ENCODE assay signal across 7 mouse cellular contexts in the genomic region with DNA sequence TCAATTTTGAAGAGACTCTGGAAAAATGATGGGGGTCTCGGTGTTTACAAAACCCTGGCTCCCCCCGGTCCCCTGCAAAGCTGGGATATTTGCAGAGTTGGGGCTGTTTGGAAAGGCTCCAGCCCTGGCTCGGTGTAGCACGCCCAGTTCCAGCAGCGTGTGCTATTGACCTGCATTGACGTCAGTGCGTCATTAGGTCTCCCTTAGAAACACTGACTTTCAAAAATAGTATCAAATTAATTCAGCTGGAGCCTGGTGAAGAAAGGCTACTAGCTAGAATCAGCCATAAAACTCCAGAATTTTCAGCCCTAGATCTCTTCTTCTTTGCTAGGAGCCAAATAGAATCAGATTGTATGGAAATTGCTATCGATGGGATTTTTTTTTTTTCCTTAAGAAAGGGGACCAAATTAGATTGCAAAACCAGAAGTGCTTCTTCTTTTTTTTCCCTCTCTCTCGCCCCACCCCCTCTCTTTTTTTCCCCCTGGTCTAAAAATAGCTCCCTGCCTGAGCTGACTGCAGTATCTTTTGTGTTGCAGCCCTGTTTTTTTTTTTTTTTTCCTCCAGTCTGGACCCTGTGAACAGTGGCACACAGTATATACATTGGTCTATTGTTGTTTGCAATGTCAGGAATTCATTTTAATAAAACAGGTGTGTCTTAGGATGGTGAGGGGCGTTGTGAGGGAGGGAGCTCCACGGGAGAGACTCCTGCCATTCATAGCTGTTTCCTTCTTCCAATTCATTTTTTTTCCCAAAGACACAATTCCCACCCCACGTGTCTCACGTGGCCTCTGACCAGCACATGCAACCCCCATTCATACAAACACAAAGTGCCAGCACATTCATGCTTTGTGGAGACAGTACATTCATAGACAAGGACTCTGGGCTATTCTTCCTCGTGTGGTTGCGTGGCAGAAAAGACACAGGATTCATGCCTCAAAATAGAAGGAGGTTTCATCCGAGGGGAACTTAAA.
DNase-seq lines count a peak whose midpoint lies in the region; ATAC-seq and TF ChIP-seq lines count a peak whose summit lies in the region.

No protein-coding gene starts in this region.

- no peaks in the 10 kb centered on the region for H3K9me3 ChIP-seq in MEL (replicated peaks; ENCODE audit: insufficient read depth, low read length)
- H3K9me3 ChIP-seq in forebrain, postnatal 0 days (ENCODE audit: low read length), result no peaks in the 10 kb centered on the region
- no peaks in the 10 kb centered on the region for H3K9me3 ChIP-seq in intestine, embryonic 15.5 days
- no peaks in the 10 kb centered on the region for H3K9me3 ChIP-seq in liver, embryonic 11.5 days (ENCODE audit: control insufficient read depth, low read length)

- no peak overlapping the region for H3K4me3 ChIP-seq in MEL (ENCODE audit: control insufficient read depth in 1 of 2, insufficient read depth in 1 of 2, low read depth in 2 of 2, low read length in 2 of 2)
- peak overlapping the region; percentile 50 for H3K4me3 ChIP-seq in bone marrow macrophage, adult 2 months (ENCODE audit: insufficient read depth, low read length)
- peak overlapping the region; percentile 38 for H3K4me3 ChIP-seq in forebrain, postnatal 0 days (ENCODE audit: low read depth, low read length)
- H3K4me3 ChIP-seq in intestine, embryonic 15.5 days (replicated peaks), result peak overlapping the region; percentile 21
- H3K4me3 ChIP-seq in liver, embryonic 11.5 days (ENCODE audit: low read depth, low read length), result peak overlapping the region; percentile 19

- WGBS in forebrain, postnatal 0 days, result 1% methylated on average over 16 of the region's 16 CpGs
- 9% methylated on average over 16 of the region's 16 CpGs for WGBS in intestine, embryonic 15.5 days
- WGBS in liver, embryonic 11.5 days, result 8% methylated on average over 16 of the region's 16 CpGs

- peaks cover 0 to 5% of the 10 kb centered on the region in 2 experiments; a peak in 3 of 4 replicates for H3K27me3 ChIP-seq in MEL (ENCODE audit: control insufficient read depth in 1 of 2, insufficient read depth in 2 of 2, low read length in 2 of 2)
- H3K27me3 ChIP-seq in forebrain, postnatal 0 days (ENCODE audit: insufficient read depth, low read length), result no peaks in the 10 kb centered on the region
- H3K27me3 ChIP-seq in intestine, embryonic 15.5 days (replicated peaks), result peaks cover 10% of the 10 kb centered on the region
- peaks cover 46% of the 10 kb centered on the region for H3K27me3 ChIP-seq in liver, embryonic 11.5 days (replicated peaks; ENCODE audit: control insufficient read depth, insufficient read depth, low read length)

- ATAC-seq in forebrain, postnatal 0 days, result peak; percentile 63
- peak; percentile 72 for ATAC-seq in intestine, embryonic 15.5 days
- ATAC-seq in liver, embryonic 11.5 days (replicated peaks; ENCODE audit: low FRiP score), result no peak

- no peak for TF ChIP-seq POLR2A in MEL (IDR thresholded peaks at IDR 0.05; ENCODE audit: control insufficient read depth in 1 of 2, insufficient read depth in 1 of 2, low read depth in 1 of 2, low read length in 2 of 2, poor library complexity in 1 of 2)
- TF ChIP-seq POLR2A in bone marrow macrophage, adult 2 months (IDR thresholded peaks at IDR 0.05; ENCODE audit: borderline replicate concordance, low read depth, low read length), result no peak

- TF ChIP-seq CTCF in MEL (IDR thresholded peaks at IDR 0.05 in 2 of 3, conservative IDR thresholded peaks at IDR 0.05 in 1 of 3; ENCODE audit: control insufficient read depth in 1 of 3, insufficient read depth in 1 of 3, low read depth in 2 of 3, low read length in 3 of 3, poor library complexity in 1 of 3, severe bottlenecking in 1 of 3), result no peak
- TF ChIP-seq CTCF in bone marrow macrophage, adult 2 months (IDR thresholded peaks at IDR 0.05; ENCODE audit: low read depth, low read length), result no peak
- no peak for TF ChIP-seq CTCF in forebrain, postnatal 0 days (IDR thresholded peaks at IDR 0.05; ENCODE audit: low read depth)

- H3K4me1 ChIP-seq in MEL (ENCODE audit: control insufficient read depth in 1 of 2, insufficient read depth in 2 of 2, low read length in 2 of 2), result peaks cover 2 to 19% of the 10 kb centered on the region in 2 experiments; a peak in 3 of 4 replicates
- peaks cover 31% of the 10 kb centered on the region for H3K4me1 ChIP-seq in bone marrow macrophage, adult 2 months (ENCODE audit: control insufficient read depth, insufficient read depth, low read length)
- peaks cover 16% of the 10 kb centered on the region for H3K4me1 ChIP-seq in forebrain, postnatal 0 days (ENCODE audit: insufficient read depth)
- H3K4me1 ChIP-seq in intestine, embryonic 15.5 days (replicated peaks), result peaks cover 9% of the 10 kb centered on the region
- H3K4me1 ChIP-seq in liver, embryonic 11.5 days (replicated peaks; ENCODE audit: control insufficient read depth, insufficient read depth, low read length), result peaks cover 3% of the 10 kb centered on the region; the same call in 1 of the 2 replicates

- TF ChIP-seq EP300 in MEL (IDR thresholded peaks at IDR 0.05; ENCODE audit: low read depth in 1 of 2, low read length in 2 of 2), result peak in 1 of 2 experiments; percentile 45; a peak in 1 of 4 replicates

- TF ChIP-seq RAD21 in MEL (IDR thresholded peaks at IDR 0.05; ENCODE audit: low read depth, low read length), result no peak

- H3K79me2 ChIP-seq in MEL (ENCODE audit: control insufficient read depth, insufficient read depth, low read length, poor library complexity), result no peaks in the 10 kb centered on the region

- peak; percentile 54 for DNase-seq in MEL (ENCODE audit: low read depth, low spot score)
- DNase-seq in forebrain, postnatal 0 days, result peak; percentile 83
- no peak for DNase-seq in liver, embryonic 11.5 days (ENCODE audit: low spot score)
- peak; percentile 34 for DNase-seq in neural tube, embryonic 10.5 days (ENCODE audit: extremely low spot score, low spot score)
- DNase-seq in urinary bladder, postnatal 14 days (ENCODE audit: low spot score), result no peak

- peak overlapping the region; percentile 77 for H3K4me2 ChIP-seq in forebrain, postnatal 0 days (ENCODE audit: low read depth)
- peak overlapping the region; percentile 58 for H3K4me2 ChIP-seq in intestine, embryonic 15.5 days (replicated peaks)
- H3K4me2 ChIP-seq in liver, embryonic 11.5 days, result peak overlapping the region; percentile 52

- H3K36me3 ChIP-seq in MEL (ENCODE audit: control insufficient read depth in 1 of 2, insufficient read depth in 2 of 2, low read length in 2 of 2), result peaks cover 0 to 6% of the 10 kb centered on the region in 2 experiments; a peak in 2 of 4 replicates
- H3K36me3 ChIP-seq in forebrain, postnatal 0 days (ENCODE audit: insufficient read depth), result no peaks in the 10 kb centered on the region
- H3K36me3 ChIP-seq in intestine, embryonic 15.5 days, result no peaks in the 10 kb centered on the region
- no peaks in the 10 kb centered on the region for H3K36me3 ChIP-seq in liver, embryonic 11.5 days (ENCODE audit: control insufficient read depth, insufficient read depth, low read length)

- no peak overlapping the region for H3K9ac ChIP-seq in MEL (ENCODE audit: control insufficient read depth, low read depth, low read length, poor library complexity, severe bottlenecking)
- peak overlapping the region; percentile 53 for H3K9ac ChIP-seq in forebrain, postnatal 0 days
- H3K9ac ChIP-seq in intestine, embryonic 15.5 days, result no peak overlapping the region
- H3K9ac ChIP-seq in liver, embryonic 11.5 days (ENCODE audit: low read depth, low read length), result no peak overlapping the region

- no peak overlapping the region for H3K27ac ChIP-seq in MEL (ENCODE audit: control insufficient read depth, low read depth, low read length)
- H3K27ac ChIP-seq in bone marrow macrophage, adult 2 months (ENCODE audit: insufficient read depth, low read depth, low read length), result peak overlapping the region; percentile 79
- peak overlapping the region; percentile 85 for H3K27ac ChIP-seq in forebrain, postnatal 0 days (ENCODE audit: low read depth, low read length)
- H3K27ac ChIP-seq in intestine, embryonic 15.5 days, result no peak overlapping the region
- H3K27ac ChIP-seq in liver, embryonic 11.5 days (ENCODE audit: low read depth, low read length), result no peak overlapping the region

TF ChIP-seq in MEL, 35 proteins besides CTCF, POLR2A, EP300 and RAD21:
- TF ChIP-seq SIN3A (IDR thresholded peaks at IDR 0.05; ENCODE audit: low read length), result 0 out of 2 replicates have a peak, but pooled peaks have one; percentile 28
- TF ChIP-seq TCF12 (IDR thresholded peaks at IDR 0.05; ENCODE audit: low read depth, low read length), result peak; percentile 24; the same call in 1 of the 2 replicates
- TF ChIP-seq ETS1 (IDR thresholded peaks at IDR 0.05; ENCODE audit: low read depth, low read length), result peak; percentile 43; the same call in 1 of the 2 replicates
- TF ChIP-seq ZNF384 (IDR thresholded peaks at IDR 0.05; ENCODE audit: low read depth, low read length), result peak; percentile 96
- peak; percentile 97 for TF ChIP-seq MEF2A (IDR thresholded peaks at IDR 0.05; ENCODE audit: extremely low read depth, insufficient replicate concordance, low read depth, low read length, poor library complexity, severe bottlenecking)
- TF ChIP-seq ELF1 (IDR thresholded peaks at IDR 0.05; ENCODE audit: low read depth, low read length), result no peak
- no peak for TF ChIP-seq KAT2A (conservative IDR thresholded peaks at IDR 0.05; ENCODE audit: low read depth, low read length)
- TF ChIP-seq ZKSCAN1 (IDR thresholded peaks at IDR 0.05; ENCODE audit: low read depth, low read length), result no peak; the same call in 1 of the 2 replicates
- no peak for TF ChIP-seq MAX (IDR thresholded peaks at IDR 0.05; ENCODE audit: low read length)
- no peak for TF ChIP-seq MAZ (IDR thresholded peaks at IDR 0.05; ENCODE audit: low read depth, low read length)
- 0 out of 2 replicates have a peak, but pooled peaks have one; percentile 40 for TF ChIP-seq BHLHE40 (IDR thresholded peaks at IDR 0.05; ENCODE audit: borderline replicate concordance, low read depth, low read length)
- no peak for TF ChIP-seq NELFE (IDR thresholded peaks at IDR 0.05; ENCODE audit: low read depth, low read length)

Comparison
In these comparisons a context has a peak if more than half of its experiments do, and no peak if none do; other contexts are left out.
1. DNase-seq: peak in MEL (single experiment), forebrain, postnatal 0 days (single experiment) and neural tube, embryonic 10.5 days (single experiment); none in liver, embryonic 11.5 days (single experiment) and urinary bladder, postnatal 14 days (single experiment).
2. H3K27ac ChIP-seq: peak in bone marrow macrophage, adult 2 months (single experiment) and forebrain, postnatal 0 days (single experiment); none in MEL (single experiment), intestine, embryonic 15.5 days (single experiment) and liver, embryonic 11.5 days (single experiment).
3. H3K4me3 ChIP-seq: peak in bone marrow macrophage, adult 2 months (single experiment), forebrain, postnatal 0 days (single experiment), intestine, embryonic 15.5 days (single experiment) and liver, embryonic 11.5 days (single experiment); none in MEL (0 of 2).
4. Peak in every context shown above with its lines, with median percentiles within 50 percentile points of each other: H3K4me2 ChIP-seq.